Mouse (Mus musculus) CD8-positive naive resting alpha-beta T cell, adult 2 months (primary cell): Measurements from ENCODE around the gene Gm49325.

Source experiments
- DNase-seq, 2 experiments: peaks; one replicate each; pipeline ENCODE4 v3.0.0; 2022; ENCODE audit warnings: low read depth in 2 of 2, low spot score in 2 of 2

Gene Gm49325

DNA sequence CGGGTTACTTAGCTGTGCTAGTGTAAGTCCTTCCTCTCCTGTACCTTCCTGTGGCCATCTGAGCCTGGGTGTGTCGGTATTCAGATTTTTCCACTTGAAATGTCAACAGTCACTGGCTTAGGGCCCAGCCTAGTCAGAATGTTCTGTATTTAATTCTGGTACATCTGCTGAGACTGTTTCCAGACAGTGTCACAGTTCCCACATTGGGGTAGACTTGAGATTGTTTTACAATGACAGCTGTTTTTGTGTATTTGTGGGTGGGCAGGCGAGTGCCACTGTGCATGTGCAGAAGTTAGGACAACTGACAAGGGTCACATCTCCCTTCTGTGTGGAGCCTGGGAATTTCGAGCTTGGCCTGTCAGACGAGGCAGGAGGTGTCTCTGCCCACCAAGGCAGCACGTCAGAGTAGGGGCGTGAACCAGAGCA, 18.6 kb downstream of the Gm49325 start:
- no peak for DNase-seq

DNA sequence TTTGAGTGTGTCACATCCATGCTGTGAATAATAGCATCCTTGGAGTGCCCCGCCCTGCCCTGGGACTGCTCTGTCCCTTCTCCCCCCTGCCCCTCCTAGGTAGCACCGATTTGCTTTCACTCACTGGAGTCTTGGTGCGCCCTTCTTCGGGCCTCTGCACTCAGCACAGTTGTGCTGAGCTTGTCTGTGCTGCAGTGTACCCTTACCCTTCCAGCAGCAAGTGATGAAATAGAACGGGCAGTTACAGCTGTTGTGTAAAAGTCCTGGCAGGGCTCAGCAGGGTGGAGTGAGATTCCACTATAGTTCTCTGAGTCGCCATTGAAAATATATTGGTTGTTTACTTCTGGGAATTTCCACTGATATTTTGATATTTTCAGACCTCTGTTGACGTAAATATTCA, 20.0 kb downstream of the Gm49325 start:
- DNase-seq = no peak

DNA sequence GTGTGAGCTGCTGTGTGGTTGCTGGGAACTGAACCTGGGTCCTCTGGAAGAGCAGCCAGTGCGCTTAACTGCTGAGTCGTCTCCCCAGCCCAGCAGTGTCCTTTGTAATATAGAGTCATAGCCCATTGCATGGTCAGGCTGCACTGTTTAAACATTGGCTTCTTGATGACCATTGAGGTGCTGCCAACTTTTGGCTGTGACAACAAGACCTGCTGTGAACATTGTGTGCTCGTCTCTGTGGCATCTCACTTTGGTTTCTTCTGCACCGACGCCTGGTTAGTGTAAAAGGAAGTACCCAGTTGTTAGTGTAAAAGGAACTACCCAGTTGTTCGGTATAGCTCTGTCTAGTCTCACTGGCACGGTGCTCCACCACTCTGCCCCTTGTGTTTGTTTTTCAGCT, 20.6 kb downstream of the Gm49325 start:
- no peak for DNase-seq

DNA sequence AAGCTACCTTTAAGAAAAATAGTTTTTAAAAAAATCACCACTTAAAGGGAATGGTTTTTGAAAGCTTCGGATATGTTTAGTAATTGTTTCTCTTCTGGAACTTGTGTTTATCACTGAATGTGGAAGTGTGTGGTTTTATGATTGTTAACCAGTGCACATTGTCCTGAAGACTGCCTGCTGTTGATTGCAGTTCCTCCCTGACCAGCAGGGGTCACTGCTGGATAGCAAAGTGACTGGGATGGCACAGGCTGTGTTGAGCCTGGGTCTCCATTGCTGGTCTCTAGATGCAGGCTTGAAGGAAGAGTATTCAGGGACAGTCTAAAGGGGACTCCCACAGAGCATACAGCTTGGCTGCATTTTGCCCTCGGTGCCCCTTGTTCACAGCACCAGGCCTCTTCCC, 21.5 kb downstream of the Gm49325 start:
- peak; percentile 70 to 78 for DNase-seq

DNA sequence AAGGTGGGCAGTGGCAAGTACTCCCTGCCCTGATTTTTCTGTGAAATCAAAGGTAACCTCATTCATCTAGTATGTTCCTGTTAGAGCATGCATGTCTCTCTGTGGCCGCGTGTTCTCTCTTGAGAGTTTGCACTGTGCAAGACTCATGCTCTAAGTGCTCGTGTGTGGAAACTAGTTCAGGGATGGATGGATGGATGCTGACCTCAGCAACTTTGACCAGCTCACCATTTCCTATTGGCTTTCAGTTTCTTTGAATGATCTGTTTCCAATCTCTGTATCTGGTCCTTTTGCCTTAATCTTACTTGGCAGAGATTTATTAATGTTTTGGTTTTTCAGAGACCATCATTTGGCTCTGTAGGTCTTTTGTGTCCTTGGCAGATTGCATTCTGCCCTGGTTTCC, 23.2 kb downstream of the Gm49325 start:
- DNase-seq = no peak

DNA sequence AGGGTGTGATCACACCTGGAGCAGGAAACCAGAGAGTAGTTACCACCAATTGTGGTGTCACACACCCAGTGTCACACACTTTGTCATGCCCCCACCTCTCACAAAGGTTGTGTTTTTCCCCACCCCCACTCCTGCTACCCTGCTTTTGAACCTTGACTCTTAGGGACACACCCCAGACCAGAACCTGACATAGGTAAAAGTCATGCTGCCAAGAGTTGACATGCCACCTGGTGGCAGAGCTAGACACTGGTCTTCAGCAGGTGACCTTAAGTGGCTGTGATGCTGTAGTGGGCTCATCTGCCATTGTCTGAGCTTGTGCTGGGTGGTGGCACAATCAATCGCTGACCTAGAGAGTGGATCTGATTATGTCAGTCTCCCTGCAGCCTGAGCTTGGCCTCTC, 24.0 kb downstream of the Gm49325 start:
- DNase-seq = peak; percentile 13 to 21

DNA sequence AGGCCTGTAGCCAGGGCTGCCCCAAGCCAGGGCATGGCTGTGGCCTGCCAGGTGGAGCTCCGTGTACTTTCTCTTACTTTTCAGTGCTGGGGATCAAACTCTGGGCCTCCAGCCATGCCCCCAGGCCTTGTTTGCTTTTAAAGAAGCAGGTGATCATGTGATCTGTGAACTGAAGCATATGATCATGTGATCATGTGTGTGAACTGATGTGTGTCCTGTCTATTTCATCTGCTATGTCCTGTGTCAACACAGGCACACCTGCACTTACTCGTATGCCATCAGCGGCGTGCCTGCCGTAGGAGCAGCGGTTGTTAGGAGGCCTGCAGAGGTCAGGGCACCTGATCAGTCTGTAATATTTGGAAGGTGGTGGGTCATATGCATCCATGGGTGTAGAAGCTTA, 28.0 kb downstream of the Gm49325 start:
- no peak for DNase-seq

DNA sequence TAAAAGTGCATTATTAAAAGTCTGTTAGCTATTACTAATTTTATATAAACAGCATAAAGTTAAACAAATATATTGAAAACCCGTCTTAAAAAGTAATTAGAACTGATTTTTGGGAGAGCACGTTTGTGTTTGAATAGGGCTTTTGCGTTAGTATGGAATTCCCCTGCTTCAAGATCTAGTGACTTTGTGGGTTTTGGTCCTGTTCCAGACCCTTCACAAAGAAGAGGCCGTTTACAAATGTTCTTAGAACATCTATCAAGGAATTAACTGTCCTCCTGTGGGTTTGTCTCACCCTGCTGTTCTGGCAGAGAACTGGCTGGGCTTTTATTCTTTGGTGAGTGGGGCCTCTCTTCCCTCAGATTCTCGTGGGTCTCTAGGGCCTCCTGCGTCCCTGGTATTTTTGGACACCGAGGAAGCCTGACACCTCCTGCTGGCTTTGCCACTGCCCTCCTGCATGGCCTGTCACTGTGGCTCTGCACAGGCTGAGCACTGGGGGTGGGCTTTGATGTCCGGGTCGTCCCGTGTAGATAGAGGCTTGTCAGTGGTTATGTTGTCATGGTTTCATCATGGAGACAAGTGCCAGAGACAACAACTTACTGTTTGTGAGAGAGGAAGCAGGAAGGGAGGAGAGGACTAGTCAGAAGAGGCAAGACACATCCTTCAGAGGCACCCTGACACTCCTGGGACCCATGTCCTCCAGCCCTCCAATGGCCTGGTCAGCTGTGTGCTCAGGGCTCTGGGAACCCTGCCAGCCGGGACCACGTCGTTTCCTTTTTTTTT, 28.6 kb downstream of the Gm49325 start:
- no peak for DNase-seq

DNA sequence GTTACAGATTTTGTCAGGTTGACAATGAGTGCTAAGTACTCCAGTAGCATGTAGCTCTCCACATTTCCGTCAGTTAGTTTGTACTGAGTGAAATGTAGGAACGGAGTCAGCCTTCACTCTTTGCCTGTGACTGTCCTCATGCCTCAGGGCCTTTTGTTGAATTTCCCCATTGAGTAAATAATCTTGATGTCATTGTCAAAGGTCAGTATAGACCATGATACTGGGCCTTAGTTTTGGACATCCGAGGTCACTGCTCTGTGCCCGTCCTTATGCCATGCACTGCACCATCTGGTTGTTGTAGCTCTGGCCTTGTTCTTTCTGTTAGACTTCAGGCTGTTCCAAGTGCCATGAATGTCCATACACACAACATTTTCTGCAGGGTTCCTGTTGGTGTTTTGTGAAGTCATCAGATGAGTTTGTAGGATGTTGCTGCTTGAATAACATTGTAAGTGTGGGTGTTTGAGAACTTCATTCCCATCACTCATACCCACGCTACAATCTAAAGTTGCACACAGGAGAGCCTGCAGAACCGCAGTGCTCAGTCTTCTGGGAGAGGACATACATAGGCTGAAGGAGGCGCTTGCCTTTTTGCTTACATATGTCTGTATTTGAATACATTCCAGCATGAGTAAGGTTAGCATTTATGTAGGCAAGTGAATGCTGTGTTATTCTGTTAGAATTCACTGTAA, 30.4 kb downstream of the Gm49325 start:
- DNase-seq = no peak

DNA sequence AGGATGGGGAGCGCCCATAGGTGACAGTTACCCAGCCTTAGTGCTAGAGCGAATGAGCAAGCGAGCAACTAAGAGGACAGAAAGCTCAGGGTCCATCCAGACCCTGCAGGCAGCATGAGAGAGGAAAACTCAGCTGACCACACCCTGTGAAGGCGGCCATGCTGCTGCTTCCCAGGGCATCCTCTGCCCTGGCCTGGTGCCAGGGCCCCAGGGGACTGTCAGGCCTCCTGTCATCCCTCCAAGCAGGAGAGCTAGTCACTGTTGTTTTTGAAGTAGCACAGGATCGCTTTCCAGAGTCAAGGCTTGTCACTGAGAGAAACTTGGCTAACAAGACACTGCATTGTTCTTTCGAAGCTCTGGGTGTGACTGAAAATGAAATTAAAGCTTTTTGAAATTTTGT, 33.0 kb downstream of the Gm49325 start:
- no peak for DNase-seq

DNA sequence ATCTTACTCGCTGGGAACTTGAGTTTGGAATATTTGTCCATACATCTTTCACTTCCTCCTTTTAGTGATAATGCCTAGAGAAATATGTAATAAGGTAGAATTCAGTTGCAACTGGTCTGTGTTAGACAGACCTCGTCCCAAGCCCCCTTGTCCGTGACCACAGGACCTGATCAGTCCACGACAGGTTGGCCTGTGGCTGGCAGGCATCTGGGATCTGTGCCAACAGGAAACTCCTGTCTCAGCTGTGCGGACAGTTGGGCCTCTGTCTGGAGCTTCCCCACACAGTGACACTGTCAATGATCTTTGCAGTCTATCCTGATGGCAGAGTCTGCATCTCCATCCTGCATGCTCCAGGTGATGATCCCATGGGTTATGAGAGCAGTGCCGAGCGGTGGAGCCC, 37.2 kb downstream of the Gm49325 start:
- DNase-seq = no peak

DNA sequence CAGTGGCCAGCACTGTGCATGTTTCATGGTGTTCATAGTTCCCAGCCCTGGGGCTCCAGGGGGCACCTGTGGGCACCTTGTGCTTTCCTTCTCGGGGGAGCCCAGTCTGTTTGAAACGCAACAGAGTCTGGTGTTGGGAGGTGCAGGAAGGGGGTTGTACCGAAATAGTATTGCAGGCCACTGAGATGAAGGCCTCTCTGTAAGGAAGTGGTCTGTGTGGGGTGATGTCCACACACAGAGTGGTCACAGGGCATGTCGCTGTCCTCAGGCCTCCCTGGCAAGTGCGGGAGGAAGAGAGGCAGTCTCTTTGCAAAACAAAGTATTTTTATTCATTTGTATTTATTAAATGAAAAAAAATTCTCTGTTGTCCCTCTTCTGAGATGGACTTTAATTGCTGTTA, 39.6 kb downstream of the Gm49325 start:
- no peak for DNase-seq

DNA sequence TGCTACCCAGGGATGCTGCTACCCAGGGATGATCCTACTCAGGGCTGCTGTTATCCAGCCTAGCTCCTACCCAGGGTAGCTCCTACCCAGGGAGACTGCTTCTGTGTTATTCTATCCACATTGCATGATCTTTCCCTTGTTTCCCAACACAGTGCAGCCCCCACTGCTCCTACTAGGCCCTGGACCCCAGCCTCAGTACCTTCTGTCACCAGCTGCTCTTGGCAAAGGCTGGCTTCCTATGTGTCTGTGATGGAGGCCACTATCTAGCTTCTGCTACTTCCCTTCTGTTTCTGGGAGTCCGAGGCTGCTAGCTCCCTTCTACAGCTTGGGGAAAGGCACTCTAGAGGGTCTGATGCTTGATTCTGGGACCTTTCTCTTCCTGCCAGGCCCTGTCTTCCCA, 41.5 kb downstream of the Gm49325 start:
- DNase-seq = no peak

DNA sequence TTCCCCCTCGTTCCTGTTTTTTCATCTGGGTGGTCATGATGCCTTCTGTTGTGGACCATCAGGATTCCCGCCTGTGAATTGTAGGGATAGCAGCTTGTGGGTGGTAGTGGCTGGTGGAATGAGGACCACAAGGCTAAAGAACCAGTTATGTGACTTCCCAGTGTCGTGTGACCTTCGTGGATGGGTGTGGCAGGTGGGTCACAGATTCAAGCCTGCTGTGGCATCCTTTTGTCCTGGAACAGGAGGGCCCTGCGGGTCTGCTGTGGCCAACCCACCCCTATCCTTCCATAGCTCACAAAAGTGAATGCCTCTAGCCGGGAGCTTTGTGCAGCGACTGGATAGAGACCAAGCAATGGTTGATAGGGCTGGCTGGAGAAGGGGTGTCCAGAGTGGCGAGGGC, 41.9 kb downstream of the Gm49325 start:
- DNase-seq = no peak

DNA sequence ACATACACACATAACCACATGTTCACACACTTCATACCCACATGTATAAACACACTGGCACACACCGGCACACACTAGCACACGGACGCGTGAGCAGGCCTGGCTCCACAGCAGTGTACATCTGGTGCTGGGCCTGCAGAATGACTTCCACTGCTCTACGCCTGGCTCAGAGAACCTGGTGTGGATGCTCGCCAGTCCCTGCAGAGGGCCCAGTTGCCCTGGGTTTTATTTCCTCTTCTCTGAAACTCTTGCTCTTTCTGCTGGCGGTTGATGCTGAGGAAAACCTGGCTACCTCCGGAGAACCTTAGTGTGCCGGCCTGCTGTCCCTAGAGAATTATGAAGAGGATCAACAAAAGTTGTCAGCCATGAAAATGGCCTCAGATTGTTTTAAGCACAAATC, 46.0 kb downstream of the Gm49325 start:
- no peak for DNase-seq

DNA sequence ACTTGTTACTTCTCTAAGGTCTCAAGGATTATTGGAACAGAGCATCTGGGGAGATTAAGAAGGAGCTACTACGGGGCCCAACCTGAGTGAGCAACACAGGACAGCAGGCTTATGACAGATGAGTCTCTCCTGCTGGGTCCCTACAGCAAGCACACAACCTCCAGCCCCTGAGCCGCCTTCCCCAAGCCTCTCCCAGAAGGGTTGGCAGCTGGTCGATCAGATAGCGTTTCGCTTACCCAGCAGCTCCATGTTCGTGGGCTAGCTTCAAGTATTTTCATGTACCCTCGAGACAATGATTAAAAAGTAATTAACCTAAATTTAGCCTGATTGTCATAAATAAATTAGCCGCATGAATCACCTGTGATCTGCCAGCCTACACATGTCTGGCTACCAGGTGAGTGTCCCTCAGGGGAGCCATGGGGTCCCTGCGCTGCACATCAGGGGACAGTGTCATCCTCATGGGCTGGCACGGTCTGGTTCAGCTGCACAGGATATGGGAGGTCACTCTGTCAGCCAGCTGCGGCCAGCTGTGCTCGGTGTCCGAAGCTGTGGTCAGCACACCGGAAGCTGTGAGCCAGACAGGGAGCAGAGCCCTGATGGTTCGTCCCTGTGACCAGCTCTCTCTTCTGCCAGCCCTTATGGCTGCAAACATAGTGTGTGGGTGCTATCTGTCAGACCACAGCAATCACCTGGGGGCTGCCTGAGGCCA, 52.4 kb downstream of the Gm49325 start:
- no peak for DNase-seq

DNA sequence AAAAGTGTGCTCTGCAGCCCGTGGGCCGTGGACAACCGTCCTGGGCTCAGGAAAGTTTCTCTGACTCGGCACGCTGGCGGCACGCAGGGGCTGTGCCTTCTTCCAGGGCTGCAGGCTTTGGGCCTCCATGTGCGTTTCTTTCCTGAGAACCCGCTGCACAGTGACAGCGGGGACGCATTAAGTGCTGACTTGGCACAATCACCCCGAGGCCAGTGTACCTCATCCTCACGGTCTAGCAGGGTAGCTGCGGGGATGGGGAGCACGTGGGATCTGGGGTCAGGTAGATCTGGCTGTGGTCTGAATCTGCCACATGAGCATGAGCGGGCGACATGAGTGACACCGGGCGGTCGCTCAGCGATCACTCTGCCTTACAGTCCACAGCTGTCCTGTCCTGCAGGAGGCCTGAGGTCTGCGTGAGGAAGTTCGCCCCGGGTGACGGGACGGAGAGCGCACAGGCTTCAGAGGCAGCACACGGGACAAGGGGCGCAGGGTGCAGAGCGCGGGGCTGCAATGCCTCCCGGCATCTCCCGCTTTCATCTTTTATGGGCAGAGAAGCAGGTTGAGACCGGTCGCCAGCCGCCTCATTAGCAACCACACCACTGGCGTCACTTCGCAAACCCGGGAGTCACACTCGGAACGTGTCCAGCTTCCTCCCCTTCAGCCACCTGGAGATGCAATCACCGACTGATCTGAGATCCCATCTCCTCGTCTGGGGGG, 58.1 kb downstream of the Gm49325 start:
- DNase-seq = no peak

DNA sequence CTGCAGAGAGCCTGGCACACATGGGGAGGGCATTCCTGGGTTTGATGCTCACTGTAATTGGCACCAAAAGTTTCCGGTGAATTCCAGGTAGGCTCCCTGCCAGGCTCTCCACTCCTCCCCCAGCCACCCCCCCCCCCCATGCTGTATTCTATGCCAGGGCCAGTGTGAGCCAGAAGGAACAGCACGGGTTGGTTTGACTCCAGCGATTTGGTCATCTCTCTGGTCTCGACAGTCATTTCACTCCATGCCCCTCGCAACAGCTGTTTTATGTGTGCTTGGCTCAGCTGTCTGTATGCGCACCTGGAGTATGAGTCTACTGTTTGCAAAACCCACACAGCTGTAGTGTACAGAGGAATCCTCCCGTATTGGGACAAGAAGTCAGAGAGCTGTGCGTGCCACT, 60.3 kb downstream of the Gm49325 start:
- DNase-seq = no peak

DNA sequence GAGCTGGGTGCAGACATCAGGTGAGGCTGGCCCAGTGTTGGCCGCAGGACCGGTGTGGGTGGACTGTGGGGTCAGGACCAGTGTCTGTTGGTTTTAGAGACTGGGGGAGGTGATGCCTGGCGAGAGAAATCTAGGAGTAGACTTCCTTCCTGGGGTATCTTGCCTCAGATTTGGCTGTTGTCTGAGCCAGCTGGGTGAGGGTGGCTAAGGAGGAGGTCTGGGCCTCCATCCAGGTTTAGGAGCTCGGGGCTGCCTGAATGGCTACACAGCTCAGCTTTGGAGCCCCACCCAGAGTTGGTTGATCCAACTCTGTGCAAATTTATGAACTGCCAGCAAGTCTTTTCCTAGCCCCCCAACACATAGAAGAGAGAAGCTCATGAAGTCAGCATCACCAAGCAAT, 61.4 kb downstream of the Gm49325 start:
- DNase-seq = no peak

DNA sequence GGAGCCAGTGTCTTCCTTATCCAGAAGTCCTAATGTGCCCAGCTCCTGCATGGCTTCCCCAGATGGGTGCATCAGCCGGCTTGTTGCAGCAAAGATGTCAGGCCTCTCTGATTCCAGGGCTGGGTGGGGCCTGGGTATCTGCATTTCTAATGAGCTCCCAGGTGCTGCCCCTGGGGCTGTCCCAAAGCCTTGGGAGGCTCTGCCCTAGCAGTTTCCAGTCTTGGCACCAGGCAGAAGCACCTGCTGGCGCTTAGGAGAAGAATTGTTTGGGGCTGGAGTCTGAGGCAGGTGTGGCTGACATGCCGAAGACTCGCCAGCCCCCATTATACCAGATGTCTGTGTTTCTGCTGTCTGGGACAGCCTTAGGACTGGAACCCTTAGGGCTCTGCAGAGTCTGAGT, 64.7 kb downstream of the Gm49325 start:
- DNase-seq = no peak

DNA sequence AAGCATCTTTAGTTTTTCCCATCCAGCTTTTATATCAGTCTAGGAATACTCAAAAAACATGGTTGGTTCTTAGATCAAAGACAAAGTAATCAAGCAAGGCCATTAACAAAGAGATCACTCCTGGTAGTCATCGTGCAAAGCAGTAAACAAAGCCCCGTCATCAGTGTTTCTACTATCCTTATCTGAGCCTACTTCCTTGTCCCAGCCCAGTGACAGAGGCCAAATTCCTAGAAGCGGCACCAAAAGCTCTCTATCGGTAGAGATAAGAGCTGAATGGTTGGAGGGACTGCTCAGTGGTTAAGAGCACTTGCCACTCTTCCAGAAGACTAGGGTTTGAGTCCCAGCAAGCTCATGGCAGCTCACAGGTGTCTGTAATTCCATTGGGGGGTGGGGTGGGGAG, 65.5 kb downstream of the Gm49325 start:
- no peak for DNase-seq

DNA sequence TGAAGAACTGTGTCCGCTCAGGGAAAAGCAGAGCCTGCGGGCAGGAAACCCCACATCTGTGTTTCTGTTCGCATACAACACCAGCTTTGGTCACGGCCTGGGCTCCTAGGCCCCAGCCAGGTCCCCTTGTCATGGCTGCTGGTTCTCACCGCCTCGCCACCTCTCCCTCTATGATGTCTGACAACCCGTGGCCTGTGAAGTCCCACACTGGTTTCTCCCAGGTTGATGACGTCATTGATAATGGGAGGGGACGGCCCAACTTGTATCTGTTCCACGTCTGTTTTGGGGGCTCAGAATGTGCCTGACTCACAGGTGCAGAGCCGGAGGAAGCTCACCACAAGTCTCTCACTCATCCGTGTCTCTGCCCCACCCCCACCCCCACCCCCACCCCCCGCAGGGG, 67.8 kb downstream of the Gm49325 start:
- DNase-seq = peak in 1 of 2 experiments; percentile 9
